ENCODE assay signal across 15 mouse cellular contexts in genomic region chr4:152674140-152674539, GRCm38 (mm10).
A peak's percentile ranks its signal among the peaks of the same experiment; 100 is the strongest.
DNase-seq lines count a peak whose midpoint lies in the region; ATAC-seq and TF ChIP-seq lines count a peak whose summit lies in the region.
"Had no signal": no experiment of that assay in that cellular context is flagged by ENCODE, and none has a peak within 500 bp of the region (broad histone marks: within the 10 kb centered on the region; RNA-seq: fewer than 3 reads in every experiment).

No protein-coding gene starts in this region.

- H3K36me3 ChIP-seq in forebrain, embryonic 10.5 days (replicated peaks) = no peaks in the 10 kb centered on the region
- H3K36me3 ChIP-seq in hindbrain, embryonic 14.5 days (replicated peaks; ENCODE audit: control insufficient read depth, insufficient read depth) = no peaks in the 10 kb centered on the region
- no peaks in the 10 kb centered on the region for H3K36me3 ChIP-seq in midbrain, embryonic 16.5 days (ENCODE audit: control insufficient read depth, insufficient read depth, low read length)
- H3K36me3 ChIP-seq: embryonic facial prominence, embryonic 15.5 days; liver, embryonic 13.5 days had no signal

- no peak for TF ChIP-seq CTCF in brain, embryonic 14.5 days (IDR thresholded peaks at IDR 0.05; ENCODE audit: borderline replicate concordance, extremely low read depth, insufficient read depth, insufficient read length)

- no peak overlapping the region for H3K4me2 ChIP-seq in hindbrain, embryonic 14.5 days (replicated peaks)
- H3K4me2 ChIP-seq in midbrain, embryonic 16.5 days (ENCODE audit: low read length) = no peak overlapping the region
- H3K4me2 ChIP-seq: embryonic facial prominence, embryonic 15.5 days; liver, embryonic 13.5 days had no signal

- peaks cover 7% of the 10 kb centered on the region; the same call in 1 of the 2 replicates for H3K9me3 ChIP-seq in forebrain, embryonic 10.5 days
- no peaks in the 10 kb centered on the region for H3K9me3 ChIP-seq in hindbrain, embryonic 14.5 days (ENCODE audit: control insufficient read depth, low read length)
- no peaks in the 10 kb centered on the region for H3K9me3 ChIP-seq in midbrain, embryonic 16.5 days (replicated peaks; ENCODE audit: control insufficient read depth, low read length, poor library complexity, severe bottlenecking)
- H3K9me3 ChIP-seq: embryonic facial prominence, embryonic 15.5 days had no signal

- 68% methylated on average over 11 of the region's 11 CpGs for WGBS in forebrain, embryonic 10.5 days
- 11% methylated on average over 11 of the region's 11 CpGs for WGBS in hindbrain, embryonic 14.5 days
- 22% methylated on average over 11 of the region's 11 CpGs for WGBS in midbrain, embryonic 16.5 days

- H3K4me1 ChIP-seq in forebrain, embryonic 10.5 days = peaks cover 15% of the 10 kb centered on the region
- peaks cover under 1% of the 10 kb centered on the region; the same call in 1 of the 2 replicates for H3K4me1 ChIP-seq in hindbrain, embryonic 14.5 days (replicated peaks; ENCODE audit: control insufficient read depth, insufficient read depth, low read length)
- H3K4me1 ChIP-seq in midbrain, embryonic 16.5 days (ENCODE audit: control insufficient read depth, insufficient read depth, low read length) = peaks cover 4% of the 10 kb centered on the region
- H3K4me1 ChIP-seq: embryonic facial prominence, embryonic 15.5 days; liver, embryonic 13.5 days had no signal

- 0 out of 2 replicates have a peak, but pooled peaks have one; percentile 59 for ATAC-seq in hindbrain, embryonic 14.5 days (ENCODE audit: low FRiP score)
- peak; percentile 36; the same call in 1 of the 2 replicates for ATAC-seq in midbrain, embryonic 16.5 days
- ATAC-seq: CD4-positive, CD25-positive, alpha-beta regulatory T cell, adult 4 months had no signal

- peak overlapping the region; percentile 48 for H3K27ac ChIP-seq in forebrain, embryonic 10.5 days
- H3K27ac ChIP-seq in hindbrain, embryonic 14.5 days = peak overlapping the region; percentile 40
- no peak overlapping the region for H3K27ac ChIP-seq in midbrain, embryonic 16.5 days (ENCODE audit: low read length)
- H3K27ac ChIP-seq: embryonic facial prominence, embryonic 15.5 days; liver, embryonic 13.5 days had no signal

- H3K27me3 ChIP-seq in forebrain, embryonic 10.5 days (ENCODE audit: poor library complexity, severe bottlenecking) = no peaks in the 10 kb centered on the region
- no peaks in the 10 kb centered on the region for H3K27me3 ChIP-seq in hindbrain, embryonic 14.5 days (ENCODE audit: control insufficient read depth, insufficient read depth, low read length)
- H3K27me3 ChIP-seq in midbrain, embryonic 16.5 days (ENCODE audit: control insufficient read depth, insufficient read depth, low read depth, low read length) = no peaks in the 10 kb centered on the region
- H3K27me3 ChIP-seq: embryonic facial prominence, embryonic 15.5 days; liver, embryonic 13.5 days had no signal

- H3K9ac ChIP-seq in hindbrain, embryonic 14.5 days = no peak overlapping the region
- no peak overlapping the region for H3K9ac ChIP-seq in midbrain, embryonic 16.5 days (ENCODE audit: low read depth, low read length)
- H3K9ac ChIP-seq: embryonic facial prominence, embryonic 15.5 days; liver, embryonic 13.5 days had no signal

- no peak overlapping the region for H3K4me3 ChIP-seq in forebrain, embryonic 10.5 days
- H3K4me3 ChIP-seq in hindbrain, embryonic 14.5 days (replicated peaks; ENCODE audit: low read length) = no peak overlapping the region
- no peak overlapping the region for H3K4me3 ChIP-seq in midbrain, embryonic 16.5 days (ENCODE audit: low read depth, low read length)
- H3K4me3 ChIP-seq: embryonic facial prominence, embryonic 15.5 days; liver, embryonic 13.5 days had no signal

- DNase-seq in brain, embryonic 14.5 days (ENCODE audit: low read depth) = peak; percentile 82
- DNase-seq in forebrain, embryonic 10.5 days (ENCODE audit: extremely low spot score, low spot score) = no peak
- DNase-seq in hindbrain, embryonic 14.5 days (ENCODE audit: low spot score) = peak; percentile 45
- DNase-seq in heart, adult 18-20 months = no peak
- no peak for DNase-seq in frontal cortex, postnatal 14 days (ENCODE audit: low spot score in 2 of 2)
- no peak for DNase-seq in urinary bladder, adult 18-20 months (ENCODE audit: low spot score in 2 of 2)
- DNase-seq in heart, adult 11 months = no peak
- DNase-seq: adrenal gland, postnatal 10 days; cerebellum, adult 11-12 months; kidney, postnatal 10 days; liver, embryonic 13.5 days; spleen, adult 18-20 months had no signal

- no peak for TF ChIP-seq POLR2A in brain, embryonic 14.5 days (IDR thresholded peaks at IDR 0.05; ENCODE audit: borderline replicate concordance, extremely low read depth, insufficient read depth, insufficient read length, poor library complexity, severe bottlenecking)

Comparison
In these comparisons a context has a peak if more than half of its experiments do, and no peak if none do; other contexts are left out.
1. DNase-seq: peak in brain, embryonic 14.5 days (single experiment) and hindbrain, embryonic 14.5 days (single experiment); none in forebrain, embryonic 10.5 days (single experiment), heart, adult 18-20 months (0 of 2), frontal cortex, postnatal 14 days (0 of 2), urinary bladder, adult 18-20 months (0 of 2) and heart, adult 11 months (single experiment).